Mouse (Mus musculus): ENCODE data around the gene Rps19.

The Rps19 gene

DNA sequence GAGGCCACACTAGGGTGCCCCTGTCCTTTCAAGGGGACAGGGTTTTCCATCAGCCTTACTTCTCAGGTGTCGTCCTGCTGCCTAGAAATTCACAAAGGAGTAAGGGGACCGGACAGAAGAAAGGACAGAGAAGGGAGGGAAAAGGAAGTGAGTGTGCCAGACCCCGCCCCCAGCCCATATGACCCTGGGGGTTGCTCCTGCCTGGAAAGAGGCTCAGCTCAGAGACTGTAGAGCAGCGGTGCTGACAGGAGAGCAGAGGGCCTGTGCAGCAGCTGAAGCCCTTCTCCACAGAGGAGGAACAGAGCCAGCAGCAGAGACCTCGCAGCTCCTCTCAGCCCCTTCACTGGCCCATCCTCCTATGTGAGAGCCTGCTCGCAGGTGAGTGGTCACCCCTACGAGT, 30.5 kb upstream of the Rps19 start:
- CTCF ChIA-PET = interaction anchor here in 2 of 4 experiments (0.7 to 1.6 kb wide), 7 partner anchors 8 to 132 kb away, joined by 3 to 5 read pairs (median 3); partner anchors contain the start of genes Dmrtc2 (in 1 of the 2), Lypd4 (in 1 of the 2), Rabac1 (in 1 of the 2) and Rps19 (in 1 of the 2)

DNA sequence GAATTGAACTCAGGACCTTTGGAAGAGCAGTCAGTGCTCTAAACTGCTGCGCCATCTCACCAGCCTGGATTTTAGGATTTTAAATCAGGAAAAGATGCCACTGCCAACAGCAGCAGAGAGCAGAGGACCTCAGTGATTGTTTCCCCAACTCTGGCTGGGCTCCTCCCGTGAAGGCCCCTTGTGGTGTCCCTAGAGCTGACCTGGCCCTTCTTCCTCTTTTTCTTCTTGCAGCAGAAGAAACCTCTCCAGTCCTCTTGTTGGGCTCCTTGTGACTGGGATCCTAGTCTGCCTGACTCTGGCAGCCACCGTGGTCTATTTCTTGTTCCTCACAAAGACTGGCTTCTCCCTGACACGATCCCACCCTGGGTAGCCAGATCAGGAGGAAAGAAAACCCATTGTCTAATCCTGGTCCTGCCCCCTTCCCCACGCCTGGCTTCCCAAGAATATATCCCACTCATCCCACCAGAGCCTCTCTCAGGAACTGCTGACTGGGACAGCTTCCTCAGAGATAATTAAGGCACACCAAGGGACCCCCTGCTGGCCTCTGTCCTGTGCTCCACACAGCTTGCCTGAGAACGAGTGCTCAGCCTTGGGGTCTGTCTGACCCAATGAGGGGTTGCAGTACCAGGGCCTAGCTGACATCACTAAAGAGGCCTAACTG, 27.6 kb upstream of the Rps19 start:
- CTCF ChIA-PET = interaction anchor here in 3 of 4 experiments (0.7 to 1.3 kb wide), 6 partner anchors 26 to 160 kb away, joined by 3 to 5 read pairs (median 3); no protein-coding TSS in a partner anchor
- POLR2A ChIA-PET = interaction anchor here in 2 of 4 experiments (0.8 to 1.9 kb wide), 4 partner anchors 10 to 34 kb away, joined by 3 to 7 read pairs (median 6); partner anchors contain the start of gene Rps19 (in 2 of the 2)

More for the DNA sequence above, 30.5 kb upstream of the Rps19 start:
- POLR2A ChIA-PET = interaction anchor here (0.5 to 6.1 kb wide), 29 partner anchors 8 to 424 kb away, joined by 3 to 238 read pairs (median 6); partner anchors contain the start of genes Dmrtc2 (in 3 of the 4), Lypd4 (in 3 of the 4), Rps19 (in 3 of the 4) and Rabac1 (in 1 of the 4)

DNA sequence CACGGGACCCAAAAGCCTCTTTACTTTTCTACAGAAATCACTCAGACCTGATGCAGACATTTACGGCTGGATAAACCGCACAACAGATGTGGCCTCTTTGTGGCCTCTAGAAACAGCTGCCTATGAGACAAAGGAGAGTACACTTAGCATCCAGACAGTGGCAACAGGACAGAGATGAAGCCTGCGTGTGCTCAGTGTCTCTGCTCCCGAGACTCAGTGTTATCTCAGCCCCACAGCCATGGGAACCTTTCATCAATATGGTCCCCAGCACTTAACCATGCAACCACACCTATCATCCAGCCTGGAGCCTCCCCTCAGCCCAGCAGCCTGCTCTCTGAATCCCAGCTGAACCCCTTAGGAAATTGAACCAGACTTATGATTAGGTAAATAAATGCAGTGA, 24.9 kb upstream of the Rps19 start:
- CTCF ChIA-PET = no interaction called here
- POLR2A ChIA-PET = interaction anchor here in 1 of 4 experiments (0.9 to 2.1 kb wide), 4 partner anchors 12 to 31 kb away, joined by 3 to 5 read pairs (median 4); no protein-coding TSS in a partner anchor

DNA sequence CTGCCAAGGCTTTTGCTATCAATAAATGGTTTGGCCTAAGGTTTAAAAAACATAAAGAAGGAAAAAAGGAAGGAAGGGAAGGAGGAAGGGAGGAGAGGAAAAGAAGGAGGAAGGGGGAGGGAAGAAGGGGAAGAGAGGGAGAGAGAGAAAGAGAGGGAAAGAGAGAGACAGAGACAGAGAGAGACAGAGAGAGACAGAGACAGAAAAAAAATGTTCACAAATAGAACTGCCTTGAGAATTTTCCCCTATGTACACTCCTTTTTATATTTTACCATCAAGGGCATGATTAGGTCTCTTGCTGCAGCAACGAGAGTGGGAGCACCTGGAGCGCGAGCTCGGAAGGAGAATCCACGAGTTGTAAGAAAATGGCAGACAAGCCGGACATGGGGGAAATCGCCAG, 22.3 kb upstream of the Rps19 start, which contains the start of gene Gm9844:
TSS of gene Gm9844 (plus strand) at position 301 of the 400 bp plus-strand sequence.
- CTCF ChIA-PET = no interaction called here
- POLR2A ChIA-PET = no interaction called here

DNA sequence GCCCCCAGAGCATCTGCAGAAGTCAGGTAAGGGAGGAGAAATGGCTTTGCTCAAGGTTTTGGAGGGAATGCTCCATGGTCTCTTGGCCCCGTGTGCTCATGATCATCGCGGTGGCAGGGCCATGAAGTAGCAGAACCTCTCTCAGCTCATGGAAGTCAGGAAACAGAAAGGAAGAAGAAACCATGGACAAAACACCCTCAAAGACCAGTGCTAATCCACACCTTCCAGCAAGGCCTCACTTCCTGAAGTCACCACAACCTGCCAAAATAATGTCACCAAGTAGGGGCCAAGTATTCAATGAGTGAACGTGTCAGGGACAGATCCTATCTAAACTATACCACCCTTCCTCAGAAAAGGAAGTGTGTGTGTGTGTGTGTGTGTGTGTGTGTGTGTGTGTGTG, 21.3 kb upstream of the Rps19 start:
- ChIA-PET CTCF (interaction anchor here in 1 of 4 experiments (0.7 kb wide), 1 partner anchor 59 kb away, joined by 3 read pairs; no protein-coding TSS in a partner anchor), POLR2A (interaction anchor here in 1 of 4 experiments (0.6 to 0.8 kb wide), 2 partner anchors 17 to 53 kb away, joined by 3 to 4 read pairs; no protein-coding TSS in a partner anchor)

DNA sequence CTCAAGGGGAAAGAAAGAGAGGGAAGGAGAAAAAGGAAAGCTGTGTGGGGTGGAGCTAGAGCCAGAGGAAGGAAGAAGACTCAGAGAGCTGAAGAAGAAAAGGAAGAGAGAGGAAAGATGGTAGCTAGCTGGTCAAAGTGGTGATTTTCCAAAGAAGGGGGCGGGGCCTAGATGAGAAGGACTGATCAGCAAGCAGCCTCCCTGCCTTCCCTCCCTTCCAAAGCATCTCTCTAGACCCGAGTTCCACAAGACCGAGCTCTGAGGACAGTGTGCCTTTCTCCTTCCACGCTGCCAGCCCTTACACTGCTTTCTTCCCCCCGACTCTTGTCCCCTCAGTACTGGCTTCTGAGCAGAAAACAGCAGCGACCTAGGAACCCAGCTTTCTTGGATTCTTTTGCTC, 20.0 kb upstream of the Rps19 start:
- CTCF ChIA-PET = interaction anchor here in 2 of 4 experiments (0.6 to 1.3 kb wide), 3 partner anchors 101 to 300 kb away, joined by 3 to 7 read pairs (median 3); no protein-coding TSS in a partner anchor
- POLR2A ChIA-PET = interaction anchor here (0.6 to 2.5 kb wide), 18 partner anchors 8 to 27 kb away, joined by 3 to 11 read pairs (median 4); partner anchors contain the start of gene Rps19 (in 3 of the 4)

DNA sequence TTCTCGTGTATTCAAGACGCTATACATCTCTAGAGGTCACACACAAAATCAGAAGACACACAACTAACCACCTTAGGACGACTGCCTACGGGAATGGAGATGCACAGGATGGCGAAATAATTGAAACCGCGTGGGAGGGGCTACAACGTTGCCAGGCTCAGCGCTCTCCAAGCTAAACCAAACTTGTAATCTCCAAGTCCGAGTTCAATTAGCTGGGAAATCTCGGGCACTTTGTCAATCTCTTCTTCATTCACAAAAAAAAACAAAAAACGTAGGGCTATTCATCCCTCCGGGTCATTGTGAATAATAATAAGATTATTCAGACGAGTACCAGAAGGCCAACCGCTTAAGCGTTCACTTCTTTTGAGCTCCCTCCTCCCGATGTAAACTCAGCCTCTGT, 15.1 kb upstream of the Rps19 start:
- ChIA-PET POLR2A (interaction anchor here (0.6 to 17.0 kb wide), 25 partner anchors 11 to 395 kb away, joined by 3 to 425 read pairs (median 4); partner anchors contain the start of genes Rps19 (in 3 of the 4) and Rabac1 (in 1 of the 4)), CTCF (interaction anchor here (0.6 to 1.6 kb wide), 7 partner anchors 12 to 315 kb away, joined by 3 to 10 read pairs (median 4); partner anchors contain the start of gene Rabac1 (in 1 of the 4))

DNA sequence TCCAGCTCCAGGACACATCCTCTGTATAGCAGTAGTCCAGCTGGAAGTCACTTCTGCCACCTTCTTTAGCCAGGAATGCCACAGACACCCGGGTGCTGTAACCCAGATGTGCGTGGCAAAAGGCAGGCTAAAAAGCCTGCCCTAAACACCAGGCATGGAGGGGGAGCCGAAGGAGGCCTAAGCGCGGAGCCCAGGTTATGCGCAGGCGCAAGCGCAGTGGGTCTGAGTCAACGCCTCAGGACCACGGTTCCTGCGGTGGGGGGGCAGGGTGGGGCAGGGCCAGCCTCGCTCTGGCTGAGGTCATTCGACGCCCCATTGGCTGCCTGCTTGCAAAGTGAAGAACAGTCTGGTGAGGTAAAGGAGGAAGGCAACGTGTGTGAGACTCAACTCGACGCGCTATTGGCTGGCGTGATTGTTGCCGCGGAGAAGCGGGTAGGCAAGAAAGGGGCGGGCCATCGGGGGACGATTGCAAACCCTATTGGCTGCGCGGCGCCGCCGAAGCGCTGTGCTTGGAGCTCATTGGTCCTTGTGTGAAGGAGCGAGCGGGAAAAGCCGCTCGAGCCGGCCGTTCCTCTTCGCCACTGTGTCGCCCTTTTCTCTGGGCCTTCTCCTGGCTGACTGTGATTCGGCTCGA, 14.5 kb upstream of the Rps19 start, which contains the start of the genes Lypd4 and Dmrtc2:
TSS of gene Lypd4 (minus strand) at position 410 of the 634 bp plus-strand sequence.
TSS of gene Dmrtc2 (plus strand) at position 526 of the 634 bp plus-strand sequence.
- POLR2A ChIA-PET = interaction anchor here (0.6 to 17.0 kb wide), 37 partner anchors 10 to 398 kb away, joined by 3 to 425 read pairs (median 5); partner anchors contain the start of genes Rps19 (in 4 of the 4), Rabac1 (in 2 of the 4), Arhgef1 (in 1 of the 4) and Cic (in 1 of the 4)
- CTCF ChIA-PET = interaction anchor here (0.6 to 1.6 kb wide), 12 partner anchors 10 to 269 kb away, joined by 3 to 10 read pairs (median 4); partner anchors contain the start of genes Rabac1 (in 1 of the 4) and Rps19 (in 1 of the 4)

DNA sequence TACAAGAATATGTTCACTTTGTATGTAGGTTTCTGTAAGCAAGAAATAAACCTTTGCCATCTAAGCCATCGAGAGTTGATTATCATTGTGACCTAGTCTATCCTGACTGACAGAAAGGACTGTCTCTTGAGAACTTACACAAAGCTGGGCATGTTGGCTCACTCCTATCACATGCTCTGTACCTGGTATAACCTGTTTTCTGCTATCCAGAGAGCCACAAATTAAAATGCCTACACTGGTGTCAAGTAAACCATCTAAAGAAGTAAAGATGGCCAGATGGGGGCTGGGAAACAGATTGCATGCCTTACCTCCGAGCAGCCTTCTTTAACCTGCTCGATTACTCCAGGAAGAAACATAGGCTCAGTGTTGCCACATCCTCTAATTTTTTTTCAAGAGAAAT, 6.6 kb upstream of the Rps19 start:
- POLR2A ChIA-PET = interaction anchor here in 3 of 4 experiments (1.0 to 17.0 kb wide), 9 partner anchors 8 to 95 kb away, joined by 3 to 425 read pairs (median 29); partner anchors contain the start of genes Rps19 (in 2 of the 3), Dmrtc2 (in 1 of the 3), Lypd4 (in 1 of the 3) and Rabac1 (in 1 of the 3)
- CTCF ChIA-PET = no interaction called here

DNA sequence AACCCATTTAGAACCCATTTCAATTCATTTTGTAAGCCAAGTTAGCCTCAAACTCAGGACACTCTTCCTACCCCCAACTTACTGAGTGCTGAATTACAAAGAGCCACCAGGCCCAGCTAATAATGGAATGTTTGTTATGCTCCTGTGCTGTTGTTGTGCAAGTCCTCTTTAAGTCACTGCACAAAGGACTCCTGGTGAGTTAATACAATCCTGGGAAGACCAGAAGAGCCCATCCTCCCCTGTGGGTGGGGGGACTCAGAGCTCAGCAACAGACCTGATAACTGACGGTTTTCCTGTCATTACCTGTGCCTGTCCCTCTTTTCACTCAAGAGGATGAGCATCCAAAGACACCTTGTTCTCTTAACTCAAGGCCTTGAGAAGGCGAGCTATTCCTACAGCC, 4.6 kb upstream of the Rps19 start:
- POLR2A ChIA-PET = interaction anchor here (0.6 to 18.4 kb wide), 53 partner anchors 4 to 373 kb away, joined by 3 to 425 read pairs (median 4); partner anchors contain the start of genes Arhgef1 (in 3 of the 4), Dmrtc2 (in 3 of the 4), Lypd4 (in 3 of the 4) and Rabac1 (in 2 of the 4)
- CTCF ChIA-PET = interaction anchor here in 3 of 4 experiments (0.6 to 2.5 kb wide), 18 partner anchors 9 to 364 kb away, joined by 3 to 10 read pairs (median 4); partner anchors contain the start of genes Dmrtc2 (in 2 of the 3), Lypd4 (in 2 of the 3) and Rabac1 (in 1 of the 3)

DNA sequence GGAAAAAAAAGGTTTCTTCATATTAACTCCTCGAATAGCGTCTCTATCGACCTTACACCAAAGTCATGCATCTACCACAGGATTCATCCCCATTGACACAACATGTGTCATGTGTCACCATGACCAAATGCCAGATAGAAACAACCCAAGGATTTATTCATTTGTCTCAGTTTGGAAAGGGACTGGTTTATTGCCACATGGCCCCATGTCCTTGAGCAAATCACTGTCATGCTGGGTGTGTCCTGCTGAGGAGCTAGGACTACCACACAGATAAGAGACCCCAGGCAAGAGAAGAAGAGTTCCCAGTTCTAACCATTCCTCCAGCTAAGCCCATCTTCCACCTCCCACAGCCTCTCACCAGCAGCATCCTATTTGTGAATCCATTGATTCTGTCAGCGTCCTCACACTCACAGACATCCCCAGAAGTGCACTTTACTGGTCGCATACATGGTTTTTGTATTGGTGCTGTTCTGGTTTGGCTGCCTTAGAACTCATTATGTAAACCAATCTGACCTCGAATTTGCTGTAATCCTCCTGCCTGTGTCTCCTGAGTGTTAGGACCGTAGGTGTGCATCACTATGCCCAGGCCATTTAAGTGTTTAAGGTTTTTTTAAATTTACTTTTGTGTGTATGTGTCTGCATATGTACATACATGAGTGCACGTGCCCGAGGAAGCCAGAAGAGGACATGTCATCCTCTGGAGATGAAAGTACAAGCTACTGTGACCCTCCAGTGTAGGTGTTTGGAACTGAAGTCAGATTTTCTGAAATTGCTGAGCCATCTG, 1.6 kb upstream of the Rps19 start:
- CTCF ChIA-PET = interaction anchor here in 2 of 4 experiments (0.6 to 1.2 kb wide), 3 partner anchors 26 to 271 kb away, joined by 3 read pairs; no protein-coding TSS in a partner anchor
- POLR2A ChIA-PET = interaction anchor here in 3 of 4 experiments (1.0 to 18.4 kb wide), 19 partner anchors 5 to 89 kb away, joined by 3 to 436 read pairs (median 38); partner anchors contain the start of genes Arhgef1 (in 3 of the 3), Dmrtc2 (in 2 of the 3), Lypd4 (in 2 of the 3) and Rabac1 (in 2 of the 3)

DNA sequence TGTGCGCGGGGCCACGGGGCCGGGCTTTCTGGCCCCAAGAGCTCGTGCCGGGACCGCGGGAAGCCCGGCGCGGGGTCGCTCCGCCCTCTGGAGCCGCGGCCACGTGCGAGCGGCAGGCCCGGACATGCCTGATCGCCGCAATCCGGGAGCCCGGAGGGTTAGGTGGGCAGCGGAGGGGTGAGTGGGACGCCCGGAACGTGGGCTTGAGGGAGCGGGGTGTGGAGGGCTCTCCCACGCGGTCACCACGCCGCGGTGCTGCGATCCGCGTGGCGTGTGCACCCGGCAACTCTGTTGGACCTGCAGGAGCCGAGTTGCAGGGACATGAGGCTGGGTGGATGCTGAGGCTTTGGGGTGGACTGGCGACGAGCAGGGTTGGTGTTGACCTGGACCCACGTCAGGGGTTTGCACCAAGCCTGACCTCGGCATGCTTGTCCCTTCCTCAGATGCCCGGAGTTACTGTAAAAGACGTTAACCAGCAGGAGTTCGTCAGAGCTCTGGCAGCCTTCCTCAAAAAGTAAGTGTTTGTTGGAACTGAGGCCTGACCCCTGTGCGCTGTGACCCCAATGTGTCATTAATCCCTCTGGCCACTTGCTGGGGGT, 621 bp downstream of the Rps19 start:
- ChIA-PET POLR2A (interaction anchor here (0.7 to 18.4 kb wide), 50 partner anchors 3 to 422 kb away, joined by 3 to 436 read pairs (median 7); partner anchors contain the start of genes Arhgef1 (in 2 of the 4), Dmrtc2 (in 2 of the 4), Lypd4 (in 2 of the 4) and Rabac1 (in 2 of the 4)), CTCF (interaction anchor here in 3 of 4 experiments (0.6 to 2.4 kb wide), 8 partner anchors 15 to 303 kb away, joined by 3 to 16 read pairs (median 4); partner anchors contain the start of genes Dmrtc2 (in 1 of the 3), Lypd4 (in 1 of the 3) and Rabac1 (in 1 of the 3))

DNA sequence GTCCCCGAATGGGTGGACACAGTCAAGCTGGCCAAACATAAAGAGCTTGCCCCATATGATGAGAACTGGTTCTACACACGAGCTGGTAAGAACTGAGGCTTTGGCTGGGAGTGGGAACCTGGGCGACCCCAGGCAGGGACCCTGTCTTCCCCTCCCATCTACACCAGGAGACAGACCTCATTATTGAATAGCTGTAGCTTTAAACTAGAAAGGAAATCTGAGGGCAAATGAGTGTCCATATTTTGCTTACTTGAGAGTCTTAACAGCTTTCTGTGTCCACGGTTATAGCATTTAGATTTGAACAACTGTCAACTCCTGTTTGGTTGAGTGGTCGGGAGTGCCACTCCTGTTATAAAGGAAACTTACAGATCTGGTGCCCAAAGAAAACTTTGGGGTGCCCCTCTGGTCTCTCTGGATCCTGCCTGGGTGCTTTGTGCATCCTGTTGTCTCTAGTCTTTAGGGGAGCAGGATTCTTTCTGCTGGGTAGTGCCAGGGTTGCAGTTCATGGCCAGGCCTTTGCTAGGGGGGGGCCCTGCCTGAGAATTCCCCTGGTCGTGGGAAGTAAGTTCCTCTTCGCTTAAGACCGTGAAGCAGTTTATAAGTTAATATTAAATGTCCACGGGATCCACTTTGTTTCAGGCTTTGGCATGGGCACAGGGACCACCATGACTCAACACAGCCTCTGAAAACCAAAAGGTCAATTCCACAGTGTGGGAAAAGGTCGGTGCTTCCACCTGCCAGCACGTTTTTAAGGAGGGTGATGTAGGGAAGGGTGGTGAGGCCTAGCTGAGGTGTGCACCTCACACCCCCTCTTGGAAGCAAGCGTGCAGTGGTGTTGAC, 1.5 kb downstream of the Rps19 start:
- POLR2A ChIA-PET = interaction anchor here (0.6 to 18.4 kb wide), 45 partner anchors 8 to 781 kb away, joined by 3 to 436 read pairs (median 6); partner anchors contain the start of genes Arhgef1 (in 3 of the 4), Dmrtc2 (in 3 of the 4), Lypd4 (in 3 of the 4) and Rabac1 (in 2 of the 4)
- CTCF ChIA-PET = interaction anchor here in 2 of 4 experiments (0.6 to 2.4 kb wide), 2 partner anchors 18 to 302 kb away, joined by 4 to 15 read pairs; no protein-coding TSS in a partner anchor

DNA sequence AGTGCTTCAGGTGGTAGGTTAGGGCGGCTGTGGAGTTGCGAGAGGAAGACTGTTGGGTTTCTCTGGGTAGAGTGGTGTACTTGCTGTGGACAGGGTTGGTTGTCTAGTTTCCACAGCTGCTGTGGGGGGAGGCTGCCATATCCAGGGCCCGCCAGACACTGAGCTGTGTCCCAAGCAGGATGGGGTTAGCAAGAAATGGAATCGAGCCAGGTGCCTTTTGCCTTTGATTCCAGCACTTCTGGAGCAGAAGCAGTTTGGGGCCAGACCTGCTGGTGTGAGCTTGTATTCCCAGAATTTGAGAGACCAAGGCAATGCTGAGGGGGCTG, 2.1 kb downstream of the Rps19 start:
- POLR2A ChIA-PET = interaction anchor here (0.6 to 18.4 kb wide), 40 partner anchors 8 to 781 kb away, joined by 3 to 436 read pairs (median 6); partner anchors contain the start of genes Arhgef1 (in 3 of the 4), Dmrtc2 (in 3 of the 4), Lypd4 (in 3 of the 4) and Rabac1 (in 2 of the 4)

DNA sequence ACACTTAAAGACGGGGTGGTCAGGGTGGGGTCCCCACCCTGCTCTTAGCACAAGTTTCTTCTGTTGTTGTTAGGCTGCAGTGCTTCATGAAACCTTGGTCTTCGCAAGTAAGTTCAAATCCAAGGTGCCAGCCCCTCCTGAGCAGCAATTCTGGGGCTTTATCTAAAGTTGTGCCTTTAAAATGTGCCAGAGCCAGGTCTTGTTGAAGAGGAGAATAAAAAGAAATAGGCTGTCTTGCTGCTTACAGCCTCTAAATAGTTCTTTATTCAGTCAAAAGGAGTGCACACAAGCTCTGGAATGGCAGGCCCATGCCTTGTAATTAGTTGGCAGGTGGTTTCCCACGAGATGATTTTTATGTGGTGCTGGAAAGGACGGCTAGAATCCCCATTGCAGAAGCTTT, 2.9 kb downstream of the Rps19 start:
- POLR2A ChIA-PET = interaction anchor here (0.6 to 18.4 kb wide), 47 partner anchors 7 to 369 kb away, joined by 3 to 436 read pairs (median 4); partner anchors contain the start of genes Arhgef1 (in 3 of the 4), Dmrtc2 (in 3 of the 4), Lypd4 (in 3 of the 4) and Rabac1 (in 3 of the 4)

More for the DNA sequence above, 2.1 kb downstream of the Rps19 start:
- CTCF ChIA-PET = no interaction called here

More for the DNA sequence above, 2.9 kb downstream of the Rps19 start:
- CTCF ChIA-PET = interaction anchor here in 1 of 4 experiments (1.0 to 1.1 kb wide), 2 partner anchors 70 to 78 kb away, joined by 3 to 4 read pairs; no protein-coding TSS in a partner anchor

All from embryonic stem cell, embryonic (primary cell).